Mouse (Mus musculus): ENCODE measurements around the gene Ubald2. TPM values are rescaled to one million over a fixed set of nuclear protein-coding genes. Genes with fewer than 3 reads are reported as not detected.
A peak's percentile ranks its signal among the peaks of the same experiment; 100 is the strongest.

The Ubald2 gene
- polyA plus RNA-seq, 1 experiment = 63.2 TPM

DNA sequence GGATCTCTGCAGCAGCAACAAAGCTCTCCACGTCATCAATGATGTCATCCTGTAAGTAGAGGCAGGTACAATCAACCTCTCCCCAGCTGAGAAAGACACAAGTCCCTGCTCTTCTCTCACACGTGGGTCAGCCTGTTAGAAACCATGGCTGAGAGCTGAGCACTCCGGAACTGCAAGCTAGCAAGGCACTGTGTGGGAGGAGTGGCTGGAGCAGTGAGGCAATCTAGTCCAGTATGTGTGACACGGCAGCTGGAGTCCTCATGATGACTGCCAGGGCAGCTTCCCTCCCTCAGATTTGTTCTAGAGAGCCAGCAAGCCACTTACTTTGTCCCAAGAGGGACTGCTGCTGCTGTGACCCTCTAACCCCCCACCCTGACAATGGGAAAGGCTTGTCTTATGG lies 38.4 kb downstream of the Ubald2 start:
- H3K4me1 ChIP-seq (ENCODE audit: control insufficient read depth, insufficient read depth, low read length) = peaks cover 3% of the 10 kb centered on the region; the same call in 1 of the 2 replicates
- H3K4me3 ChIP-seq (ENCODE audit: insufficient read depth, low read length) = no peak overlapping the region
- no peak for TF ChIP-seq POLR2A (IDR thresholded peaks at IDR 0.05; ENCODE audit: extremely low read depth, insufficient read depth, low read length)
- no peak for TF ChIP-seq CTCF (IDR thresholded peaks at IDR 0.05; ENCODE audit: extremely low read depth, insufficient read depth, low read length)
- no peak overlapping the region for H3K27ac ChIP-seq (ENCODE audit: insufficient read depth, low read length)

DNA sequence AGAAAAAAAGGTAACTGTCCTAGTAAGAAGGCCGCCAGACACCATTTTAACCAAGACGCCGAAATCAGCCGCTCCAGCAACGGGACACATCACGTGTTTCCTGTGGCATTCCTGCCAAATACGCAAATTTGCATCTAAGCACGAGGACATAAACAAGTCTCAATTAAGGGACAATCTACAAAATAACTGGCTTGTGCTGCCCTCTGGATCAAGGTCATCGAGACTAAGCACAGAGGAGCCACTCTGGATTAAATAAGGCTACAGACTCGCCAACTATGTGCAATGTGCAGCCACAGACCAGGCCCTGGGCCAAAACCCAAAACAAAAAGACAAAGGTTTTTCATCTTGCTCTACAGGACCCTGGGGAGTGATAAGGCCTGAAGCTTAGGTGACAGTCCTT lies 42.1 kb downstream of the Ubald2 start:
- 0 out of 2 replicates have a peak overlapping the region, but pooled peaks have one; percentile 36 for H3K27ac ChIP-seq (ENCODE audit: insufficient read depth, low read length)
- TF ChIP-seq CTCF (IDR thresholded peaks at IDR 0.05; ENCODE audit: extremely low read depth, insufficient read depth, low read length) = no peak
- TF ChIP-seq POLR2A (IDR thresholded peaks at IDR 0.05; ENCODE audit: extremely low read depth, insufficient read depth, low read length) = no peak
- H3K4me3 ChIP-seq (ENCODE audit: insufficient read depth, low read length) = no peak overlapping the region
- peaks cover 3% of the 10 kb centered on the region; the same call in 1 of the 2 replicates for H3K4me1 ChIP-seq (ENCODE audit: control insufficient read depth, insufficient read depth, low read length)

DNA sequence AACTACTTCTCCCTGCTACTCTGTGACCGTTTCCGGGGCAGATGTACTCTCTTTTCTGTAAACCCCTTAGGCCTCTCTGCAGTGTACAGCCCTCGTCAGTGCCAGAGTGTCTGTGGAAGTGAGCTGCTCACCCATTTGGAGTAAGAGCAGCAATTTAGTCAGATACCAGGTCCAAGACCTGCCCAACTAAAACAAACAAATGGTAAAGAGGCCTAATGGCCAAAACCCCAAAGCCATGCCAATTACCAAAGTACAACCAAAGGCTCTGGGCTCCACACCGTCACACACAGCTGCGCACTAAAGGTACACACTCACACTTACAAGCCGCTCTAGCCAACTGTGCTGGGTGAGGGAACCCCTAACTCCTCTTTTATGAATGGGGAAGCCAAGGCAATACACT lies 42.8 kb downstream of the Ubald2 start:
- H3K27ac ChIP-seq (ENCODE audit: insufficient read depth, low read length) = no peak overlapping the region
- no peak overlapping the region for H3K4me3 ChIP-seq (ENCODE audit: insufficient read depth, low read length)
- peaks cover 3% of the 10 kb centered on the region; the same call in 1 of the 2 replicates for H3K4me1 ChIP-seq (ENCODE audit: control insufficient read depth, insufficient read depth, low read length)
- TF ChIP-seq CTCF (IDR thresholded peaks at IDR 0.05; ENCODE audit: extremely low read depth, insufficient read depth, low read length) (no peak), POLR2A (IDR thresholded peaks at IDR 0.05; ENCODE audit: extremely low read depth, insufficient read depth, low read length) (no peak)

DNA sequence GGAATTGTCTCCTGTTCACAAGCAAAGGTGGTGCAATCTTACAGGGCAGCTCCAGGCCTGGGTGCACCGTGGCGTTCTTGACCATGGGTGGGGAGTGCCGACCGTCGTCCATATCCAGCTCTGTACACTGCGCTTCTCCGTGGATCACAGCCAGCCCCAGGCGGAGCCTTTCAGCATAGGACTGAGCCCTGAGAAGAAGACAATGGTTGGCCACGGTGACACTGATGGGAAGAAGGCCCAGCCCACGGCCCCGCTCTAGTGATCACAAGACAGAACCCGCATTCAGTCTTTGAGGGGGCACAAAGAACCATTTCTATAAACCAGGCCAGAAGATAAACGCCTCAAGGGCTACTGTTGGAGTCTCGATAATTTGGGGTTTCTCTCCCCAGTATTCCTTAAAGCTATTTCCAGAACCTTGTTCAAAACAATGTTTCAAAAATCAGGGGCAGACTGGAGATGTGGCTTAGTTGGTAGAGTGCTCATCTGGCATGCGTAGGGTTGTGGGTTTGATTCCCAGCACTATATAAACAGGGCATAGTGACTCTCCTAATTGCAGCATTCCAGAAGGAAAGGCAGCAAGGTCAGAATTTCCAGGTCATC lies 43.4 kb downstream of the Ubald2 start:
- Histone ChIP-seq H3K4me1 (ENCODE audit: control insufficient read depth, insufficient read depth, low read length) (peaks cover 3% of the 10 kb centered on the region; the same call in 1 of the 2 replicates), H3K27ac (ENCODE audit: insufficient read depth, low read length) (peak overlapping the region; percentile 35), H3K4me3 (ENCODE audit: insufficient read depth, low read length) (no peak overlapping the region)
- TF ChIP-seq CTCF (IDR thresholded peaks at IDR 0.05; ENCODE audit: extremely low read depth, insufficient read depth, low read length) = no peak
- TF ChIP-seq POLR2A (IDR thresholded peaks at IDR 0.05; ENCODE audit: extremely low read depth, insufficient read depth, low read length) = no peak

DNA sequence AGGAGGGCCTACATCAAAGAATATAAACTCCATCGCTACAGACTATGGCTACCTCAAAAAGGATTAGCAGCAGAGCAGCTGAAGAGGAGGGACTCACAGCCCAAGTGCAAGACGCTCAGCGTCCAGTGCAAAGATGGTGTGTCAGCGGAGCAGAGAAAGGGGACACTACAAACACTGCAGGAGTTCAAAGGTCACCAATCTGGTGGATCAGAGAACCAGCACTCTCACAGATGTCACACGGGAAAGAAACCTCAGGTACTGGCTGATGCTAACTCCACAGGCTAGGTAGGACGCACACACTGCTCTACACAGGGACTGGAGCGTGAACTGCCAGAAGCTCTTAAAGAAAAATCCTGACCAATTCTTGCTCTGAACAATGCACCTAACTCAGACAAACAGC lies 45.1 kb downstream of the Ubald2 start:
- Histone ChIP-seq H3K4me3 (ENCODE audit: insufficient read depth, low read length) (no peak overlapping the region), H3K27ac (ENCODE audit: insufficient read depth, low read length) (no peak overlapping the region), H3K4me1 (ENCODE audit: control insufficient read depth, insufficient read depth, low read length) (peaks cover 3% of the 10 kb centered on the region; the same call in 1 of the 2 replicates)
- TF ChIP-seq CTCF (IDR thresholded peaks at IDR 0.05; ENCODE audit: extremely low read depth, insufficient read depth, low read length) (no peak), POLR2A (IDR thresholded peaks at IDR 0.05; ENCODE audit: extremely low read depth, insufficient read depth, low read length) (no peak)

DNA sequence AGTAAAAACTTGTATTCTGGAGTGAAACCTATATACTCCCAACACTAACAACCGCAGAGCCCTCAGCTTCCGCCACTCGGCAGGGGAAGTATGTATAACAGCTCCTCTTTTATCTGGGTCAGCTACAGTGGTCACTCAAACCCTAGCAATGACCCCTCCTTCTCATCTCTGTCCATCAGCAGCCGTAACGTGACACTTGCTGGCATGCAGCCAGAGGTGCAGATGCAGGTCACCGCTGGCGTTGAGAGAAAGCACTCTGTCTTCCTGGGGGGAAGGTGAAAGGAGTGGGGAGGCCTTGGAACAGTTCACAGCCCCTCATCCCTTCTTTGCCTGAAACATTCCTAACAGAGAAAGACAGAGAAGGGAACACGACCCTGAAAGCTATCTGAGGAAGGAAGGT lies 45.9 kb downstream of the Ubald2 start:
- no peak overlapping the region for H3K4me3 ChIP-seq (ENCODE audit: insufficient read depth, low read length)
- H3K4me1 ChIP-seq (ENCODE audit: control insufficient read depth, insufficient read depth, low read length) = peaks cover 3% of the 10 kb centered on the region; the same call in 1 of the 2 replicates
- TF ChIP-seq POLR2A (IDR thresholded peaks at IDR 0.05; ENCODE audit: extremely low read depth, insufficient read depth, low read length) (no peak), CTCF (IDR thresholded peaks at IDR 0.05; ENCODE audit: extremely low read depth, insufficient read depth, low read length) (no peak)
- H3K27ac ChIP-seq (ENCODE audit: insufficient read depth, low read length) = no peak overlapping the region

DNA sequence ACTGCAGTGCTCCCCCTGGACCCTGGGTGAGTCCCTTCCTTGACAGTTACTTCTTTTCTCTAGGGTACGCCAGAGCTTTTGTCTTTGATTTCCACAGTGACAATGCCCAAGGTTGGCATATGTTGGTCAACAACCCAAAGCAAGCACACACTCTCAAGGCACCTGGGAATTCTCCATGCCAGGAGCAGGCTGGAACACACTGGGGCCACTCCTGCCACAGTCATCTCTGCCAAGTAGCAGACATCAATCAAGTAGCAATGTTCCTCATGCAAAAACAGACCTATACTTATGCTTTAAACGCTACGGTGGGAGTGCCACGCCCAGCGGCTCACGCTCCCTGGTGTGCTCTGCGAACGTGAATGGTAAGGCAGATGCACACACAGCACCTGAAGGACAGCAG lies 47.1 kb downstream of the Ubald2 start:
- Histone ChIP-seq H3K4me1 (ENCODE audit: control insufficient read depth, insufficient read depth, low read length) (peaks cover 1% of the 10 kb centered on the region; the same call in 1 of the 2 replicates), H3K27ac (ENCODE audit: insufficient read depth, low read length) (no peak overlapping the region), H3K4me3 (ENCODE audit: insufficient read depth, low read length) (no peak overlapping the region)
- TF ChIP-seq POLR2A (IDR thresholded peaks at IDR 0.05; ENCODE audit: extremely low read depth, insufficient read depth, low read length) = no peak

DNA sequence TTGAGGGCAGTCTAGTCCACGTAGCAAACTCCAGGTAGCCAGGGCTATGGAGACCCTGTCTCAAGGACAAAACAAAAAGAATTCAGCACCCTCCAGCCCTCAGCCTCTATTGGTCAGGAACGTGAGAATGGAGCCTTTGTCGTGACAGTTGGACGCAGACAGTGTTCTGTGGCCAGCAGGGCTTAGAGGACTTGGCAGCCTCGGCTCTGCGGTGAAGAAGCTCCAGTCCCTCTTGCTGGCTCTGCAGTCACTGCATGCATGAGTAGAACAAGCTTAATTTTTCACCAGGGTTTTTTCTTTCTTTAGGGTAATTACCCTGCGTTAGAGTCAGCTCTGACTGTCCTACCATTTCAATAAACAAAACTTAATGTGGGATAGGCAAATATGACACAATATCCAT lies 47.9 kb downstream of the Ubald2 start:
- Histone ChIP-seq H3K4me1 (ENCODE audit: control insufficient read depth, insufficient read depth, low read length) (no peaks in the 10 kb centered on the region), H3K4me3 (ENCODE audit: insufficient read depth, low read length) (no peak overlapping the region), H3K27ac (ENCODE audit: insufficient read depth, low read length) (no peak overlapping the region)
- TF ChIP-seq CTCF (IDR thresholded peaks at IDR 0.05; ENCODE audit: extremely low read depth, insufficient read depth, low read length) (no peak), POLR2A (IDR thresholded peaks at IDR 0.05; ENCODE audit: extremely low read depth, insufficient read depth, low read length) (no peak)

DNA sequence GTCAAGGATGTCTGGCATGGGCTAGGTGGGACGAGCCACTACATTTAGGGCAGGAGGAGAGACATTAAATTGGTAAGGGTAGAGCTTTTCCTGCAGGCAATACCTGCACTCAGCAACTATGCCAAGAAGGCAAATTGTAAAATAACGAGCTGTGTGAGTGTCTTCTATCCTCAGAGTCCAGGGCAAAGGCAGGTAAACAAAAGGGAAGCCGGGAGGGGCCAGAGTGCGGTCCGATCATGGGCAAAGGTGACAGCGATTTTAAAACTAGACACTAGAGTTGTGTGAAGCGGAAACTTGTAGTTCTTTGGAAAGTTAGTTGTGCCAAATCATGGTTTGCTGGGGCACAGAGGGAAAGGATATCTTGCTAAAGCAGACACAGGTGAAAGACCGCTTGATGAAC lies 50.4 kb downstream of the Ubald2 start:
- TF ChIP-seq POLR2A (IDR thresholded peaks at IDR 0.05; ENCODE audit: extremely low read depth, insufficient read depth, low read length) (no peak), CTCF (IDR thresholded peaks at IDR 0.05; ENCODE audit: extremely low read depth, insufficient read depth, low read length) (no peak)
- H3K4me1 ChIP-seq (ENCODE audit: control insufficient read depth, insufficient read depth, low read length) = peaks cover 2% of the 10 kb centered on the region; the same call in 1 of the 2 replicates
- H3K4me3 ChIP-seq (ENCODE audit: insufficient read depth, low read length) = no peak overlapping the region
- no peak overlapping the region for H3K27ac ChIP-seq (ENCODE audit: insufficient read depth, low read length)

DNA sequence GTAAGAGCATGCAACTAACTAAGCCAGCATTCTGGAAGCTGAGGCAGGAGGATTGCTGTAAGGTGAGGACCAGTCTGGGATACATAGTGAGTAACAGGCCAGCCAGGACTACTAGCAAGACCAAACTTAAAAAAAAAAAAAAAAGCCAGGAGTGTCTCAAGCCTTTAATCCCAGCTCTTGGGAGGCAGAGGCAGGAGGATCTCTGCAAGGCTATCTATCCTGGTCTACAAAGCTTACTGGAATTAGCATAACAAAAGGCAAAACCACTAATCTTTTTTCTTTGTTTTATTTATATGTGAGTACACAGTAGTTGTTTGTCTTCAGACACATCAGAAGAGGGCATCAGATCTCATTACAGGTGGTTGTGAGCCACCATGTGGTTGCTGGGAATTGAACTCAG lies 54.3 kb downstream of the Ubald2 start:
- TF ChIP-seq CTCF (IDR thresholded peaks at IDR 0.05; ENCODE audit: extremely low read depth, insufficient read depth, low read length) = no peak
- TF ChIP-seq POLR2A (IDR thresholded peaks at IDR 0.05; ENCODE audit: extremely low read depth, insufficient read depth, low read length) = no peak

More for the DNA sequence above, 54.3 kb downstream of the Ubald2 start:
- no peak overlapping the region for H3K27ac ChIP-seq (ENCODE audit: insufficient read depth, low read length)
- H3K4me1 ChIP-seq (ENCODE audit: control insufficient read depth, insufficient read depth, low read length) = peaks cover 2% of the 10 kb centered on the region; the same call in 1 of the 2 replicates
- H3K4me3 ChIP-seq (ENCODE audit: insufficient read depth, low read length) = no peak overlapping the region

Other genes with a start within 250 kb of the Ubald2 start
- 55.5 and 56.1 TPM in 2 replicates for gene Ten1, start 235.2 kb upstream of the Ubald2 start, polyA plus RNA-seq (2012; rRNA removed)
- 128 and 136 TPM in 2 replicates for gene Acox1, start 235.0 kb upstream of the Ubald2 start, polyA plus RNA-seq (2012; rRNA removed)
- gene Evpl, start 196.0 kb upstream of the Ubald2 start, polyA plus RNA-seq (2012; rRNA removed) = 0.91 and 1.0 TPM in 2 replicates
- gene Srp68, start 159.9 kb upstream of the Ubald2 start, polyA plus RNA-seq (2012; rRNA removed) = 63.4 TPM in 2 replicates
- not detected in 2 replicates for gene Galr2, start 153.2 kb upstream of the Ubald2 start, polyA plus RNA-seq (2012; rRNA removed)
- gene Exoc7, start 126.9 kb upstream of the Ubald2 start, polyA plus RNA-seq (2012; rRNA removed) = 91.3 and 95.8 TPM in 2 replicates
- 4.2 and 6.6 TPM in 2 replicates for gene Foxj1, start 98.7 kb upstream of the Ubald2 start, polyA plus RNA-seq (2012; rRNA removed)
- 183 and 189 TPM in 2 replicates for gene Rnf157, start 21.1 kb upstream of the Ubald2 start, polyA plus RNA-seq (2012; rRNA removed)
- 0.06 and 0.13 TPM in 2 replicates for gene Qrich2, start 32.1 kb downstream of the Ubald2 start, polyA plus RNA-seq (2012; rRNA removed)
- 89.0 and 90.8 TPM in 2 replicates for gene Prpsap1, start 60.1 kb downstream of the Ubald2 start, polyA plus RNA-seq (2012; rRNA removed)
- 5.3 and 7.6 TPM in 2 replicates for gene Sphk1, start 96.8 kb downstream of the Ubald2 start, polyA plus RNA-seq (2012; rRNA removed)
- gene Ube2o, start 147.4 kb downstream of the Ubald2 start, polyA plus RNA-seq (2012; rRNA removed) = 88.6 and 90.1 TPM in 2 replicates
- 1.5 and 2.3 TPM in 2 replicates for gene Aanat, start 152.3 kb downstream of the Ubald2 start, polyA plus RNA-seq (2012; rRNA removed)
- 1.8 and 2.1 TPM in 2 replicates for gene Rhbdf2, start 192.9 kb downstream of the Ubald2 start, polyA plus RNA-seq (2012; rRNA removed)
- 8.2 and 8.4 TPM in 2 replicates for gene Prcd, start 219.4 kb downstream of the Ubald2 start, polyA plus RNA-seq (2012; rRNA removed)
- gene Cygb, start 220.2 kb downstream of the Ubald2 start, polyA plus RNA-seq (2012; rRNA removed) = 49.6 and 49.8 TPM in 2 replicates

Measured in cortical plate, adult 2 months (tissue).